Mouse (Mus musculus): ENCODE measurements around the gene Cc2d1b. TPM values are rescaled to one million over a fixed set of nuclear protein-coding genes. Genes with fewer than 3 reads are reported as not detected.

Cc2d1b gene
- total and polyA plus RNA-seq, 3 experiments = 35.6 to 50.3 TPM; not detected in 1

DNA sequence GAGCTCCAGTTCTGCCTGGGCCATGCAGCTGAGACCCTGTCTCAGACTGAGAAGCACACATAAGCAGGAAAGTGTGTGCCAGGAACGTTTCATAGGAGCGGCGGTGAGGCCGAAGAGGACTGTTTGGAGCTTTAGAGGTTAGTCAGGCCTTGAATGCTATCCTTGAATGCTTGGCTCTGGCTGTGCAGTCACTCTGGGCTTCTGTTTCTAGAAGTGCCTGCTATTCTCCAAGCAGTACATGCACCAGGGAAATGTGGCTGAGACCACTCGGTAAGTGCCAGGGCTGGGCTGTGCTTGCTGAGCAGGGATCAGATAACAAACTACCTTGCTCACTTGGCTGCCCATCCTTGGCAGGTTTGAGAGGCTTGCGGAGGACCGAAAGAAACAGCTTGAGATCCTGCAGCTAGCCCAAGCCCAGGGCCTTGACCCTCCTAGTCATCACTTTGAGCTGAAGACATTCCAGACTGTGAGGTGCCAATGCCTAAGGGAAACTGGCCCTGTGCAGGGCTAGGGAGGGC, 9.7 kb downstream of the Cc2d1b start:
- Histone ChIP-seq H3K27ac (ENCODE audit: control insufficient read depth, low read depth, low read length) (no peak overlapping the region), H3K36me3 (ENCODE audit: control insufficient read depth in 1 of 2, insufficient read depth in 2 of 2, low read length in 2 of 2) (peaks cover 0 to 13% of the 10 kb centered on the region in 2 experiments; a peak in 2 of 4 replicates), H3K79me2 (ENCODE audit: control insufficient read depth, insufficient read depth, low read length, poor library complexity) (no peaks in the 10 kb centered on the region), H3K4me3 (ENCODE audit: control insufficient read depth in 1 of 2, insufficient read depth in 1 of 2, low read depth in 2 of 2, low read length in 2 of 2) (no peak overlapping the region), H3K4me1 (ENCODE audit: control insufficient read depth in 1 of 2, insufficient read depth in 2 of 2, low read length in 2 of 2) (no peaks in the 10 kb centered on the region), H3K9ac (ENCODE audit: control insufficient read depth, low read depth, low read length, poor library complexity, severe bottlenecking) (no peak overlapping the region), H3K27me3 (ENCODE audit: control insufficient read depth in 1 of 2, insufficient read depth in 2 of 2, low read length in 2 of 2) (no peaks in the 10 kb centered on the region), H3K9me3 (replicated peaks; ENCODE audit: insufficient read depth, low read length) (no peaks in the 10 kb centered on the region)
- TF ChIP-seq ELF1 (IDR thresholded peaks at IDR 0.05; ENCODE audit: low read depth, low read length) (no peak), SIN3A (IDR thresholded peaks at IDR 0.05; ENCODE audit: low read length) (no peak), GABPA (IDR thresholded peaks at IDR 0.05; ENCODE audit: low read depth, low read length) (no peak), MXI1 (IDR thresholded peaks at IDR 0.05; ENCODE audit: low read depth, low read length) (no peak), MEF2A (IDR thresholded peaks at IDR 0.05; ENCODE audit: extremely low read depth, insufficient replicate concordance, low read depth, low read length, poor library complexity, severe bottlenecking) (no peak), USF1 (IDR thresholded peaks at IDR 0.05; ENCODE audit: low read depth, low read length) (no peak), ZKSCAN1 (IDR thresholded peaks at IDR 0.05; ENCODE audit: low read depth, low read length) (no peak), ZC3H11A (IDR thresholded peaks at IDR 0.05; ENCODE audit: low read depth, low read length) (no peak), HCFC1 (IDR thresholded peaks at IDR 0.05; ENCODE audit: low read depth, low read length) (no peak), MAX (IDR thresholded peaks at IDR 0.05; ENCODE audit: low read length) (no peak), ETS1 (IDR thresholded peaks at IDR 0.05; ENCODE audit: low read depth, low read length) (no peak), MYC (IDR thresholded peaks at IDR 0.05; ENCODE audit: low read depth, low read length) (no peak), ZNF384 (IDR thresholded peaks at IDR 0.05; ENCODE audit: low read depth, low read length) (no peak), RAD21 (IDR thresholded peaks at IDR 0.05; ENCODE audit: low read depth, low read length) (no peak), CTCF (IDR thresholded peaks at IDR 0.05 in 2 of 3, conservative IDR thresholded peaks at IDR 0.05 in 1 of 3; ENCODE audit: control insufficient read depth in 1 of 3, insufficient read depth in 1 of 3, low read depth in 2 of 3, low read length in 3 of 3, poor library complexity in 1 of 3, severe bottlenecking in 1 of 3) (no peak), POLR2A (IDR thresholded peaks at IDR 0.05; ENCODE audit: control insufficient read depth in 1 of 2, insufficient read depth in 1 of 2, low read depth in 1 of 2, low read length in 2 of 2, poor library complexity in 1 of 2) (no peak), NELFE (IDR thresholded peaks at IDR 0.05; ENCODE audit: low read depth, low read length) (no peak)
- no peak for DNase-seq (ENCODE audit: low read depth, low spot score)

DNA sequence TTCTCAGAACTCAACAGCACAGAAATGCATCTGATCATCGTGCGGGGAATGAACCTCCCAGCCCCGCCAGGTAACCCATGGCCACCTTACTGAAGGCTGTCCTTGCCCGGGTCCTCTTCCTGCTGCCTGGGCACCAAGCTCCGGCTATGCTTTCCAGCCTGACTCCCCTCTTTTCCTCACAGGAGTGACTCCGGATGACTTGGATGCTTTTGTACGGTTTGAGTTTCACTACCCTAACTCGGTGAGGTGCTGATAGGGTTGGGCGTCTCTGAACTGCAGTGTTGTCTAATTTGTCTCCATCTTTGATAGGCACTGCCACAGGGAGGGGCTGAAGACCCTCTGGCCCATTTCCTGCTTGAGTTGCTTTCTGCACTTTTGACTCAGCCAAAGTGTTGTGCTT, 10.4 kb downstream of the Cc2d1b start:
- H3K4me3 ChIP-seq (ENCODE audit: control insufficient read depth in 1 of 2, insufficient read depth in 1 of 2, low read depth in 2 of 2, low read length in 2 of 2) = no peak overlapping the region
- H3K9me3 ChIP-seq (replicated peaks; ENCODE audit: insufficient read depth, low read length) = no peaks in the 10 kb centered on the region
- no peak for TF ChIP-seq ZKSCAN1 (IDR thresholded peaks at IDR 0.05; ENCODE audit: low read depth, low read length)
- TF ChIP-seq ZNF384 (IDR thresholded peaks at IDR 0.05; ENCODE audit: low read depth, low read length) = no peak
- TF ChIP-seq RCOR1 (IDR thresholded peaks at IDR 0.05; ENCODE audit: low read depth, low read length) = no peak
- no peak overlapping the region for H3K9ac ChIP-seq (ENCODE audit: control insufficient read depth, low read depth, low read length, poor library complexity, severe bottlenecking)
- no peaks in the 10 kb centered on the region for H3K27me3 ChIP-seq (ENCODE audit: control insufficient read depth in 1 of 2, insufficient read depth in 2 of 2, low read length in 2 of 2)
- no peak overlapping the region for H3K27ac ChIP-seq (ENCODE audit: control insufficient read depth, low read depth, low read length)
- no peaks in the 10 kb centered on the region for H3K79me2 ChIP-seq (ENCODE audit: control insufficient read depth, insufficient read depth, low read length, poor library complexity)
- H3K36me3 ChIP-seq (ENCODE audit: control insufficient read depth in 1 of 2, insufficient read depth in 2 of 2, low read length in 2 of 2) = peaks cover 0 to 13% of the 10 kb centered on the region in 2 experiments; a peak in 2 of 4 replicates
- no peaks in the 10 kb centered on the region for H3K4me1 ChIP-seq (ENCODE audit: control insufficient read depth in 1 of 2, insufficient read depth in 2 of 2, low read length in 2 of 2)
- no peak for DNase-seq (ENCODE audit: low read depth, low spot score)
